Mouse (Mus musculus): ENCODE results near the gene Maml3. TPM values are rescaled to one million over a fixed set of nuclear protein-coding genes. Genes with fewer than 3 reads are reported as not detected.

The Maml3 gene
- total and polyA plus RNA-seq, 3 experiments: 0.81 to 1.8 (median 0.98) TPM

DNA sequence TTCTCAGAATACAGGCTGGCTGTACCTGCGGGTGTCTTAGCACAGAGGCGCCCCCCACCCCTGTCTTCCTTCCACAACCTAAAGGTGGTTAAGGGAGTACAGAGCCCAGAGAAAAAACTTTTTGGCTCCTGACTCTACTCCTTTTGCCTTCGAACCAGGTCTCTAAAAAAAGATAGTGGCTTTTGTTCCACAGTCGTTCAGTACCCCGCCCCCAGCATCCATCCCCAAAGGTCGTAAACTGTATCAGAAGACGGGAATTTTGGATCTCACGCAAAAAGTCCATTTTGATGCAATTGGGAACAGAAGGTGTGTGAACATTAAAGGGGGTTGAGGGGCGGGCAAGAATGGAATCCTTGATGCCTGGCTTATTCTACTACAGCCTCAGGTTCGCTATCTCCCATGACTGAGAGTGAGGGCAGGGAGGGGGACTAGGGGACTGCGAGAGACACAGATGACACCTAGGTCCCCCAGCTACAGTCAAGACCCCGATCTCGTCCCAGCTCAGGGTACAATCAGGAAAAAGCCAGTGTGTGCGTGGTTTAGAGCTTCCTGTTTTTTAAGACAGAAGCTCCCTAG is 3.4 kb downstream of the Maml3 start:
- peak overlapping the region; percentile 52 for H3K9ac ChIP-seq (ENCODE audit: insufficient read depth, low read depth)
- no peak overlapping the region for H3K27ac ChIP-seq (ENCODE audit: insufficient read depth, low read depth)
- dilution Hi-C loops (cut with MboI; ENCODE audit: extremely low pct_ligation_motif_present, extremely low pct_unique_long_range_greater_than_20kb, low sequenced_read_pairs) (no loop called here), in situ Hi-C loops (cut with MboI; ENCODE audit: low pct_ligation_motif_present, low pct_unique_long_range_greater_than_20kb, low sequenced_read_pairs) (loop anchor here (5.0 kb wide), 1 partner anchor 54 kb away; no protein-coding TSS in a partner anchor)
- H3K79me2 ChIP-seq (replicated peaks; ENCODE audit: control insufficient read depth, extremely low read depth, insufficient read depth, poor library complexity, severe bottlenecking): no peaks in the 10 kb centered on the region
- H3K36me3 ChIP-seq (replicated peaks in 1 of 2; ENCODE audit: control insufficient read depth in 1 of 2, insufficient read depth in 1 of 2, low read length in 1 of 2): no peaks in the 10 kb centered on the region
- peak; percentile 36; the same call in 1 of the 2 replicates for TF ChIP-seq MAZ (IDR thresholded peaks at IDR 0.05; ENCODE audit: low read depth, low read length)
- TF ChIP-seq MAFK (IDR thresholded peaks at IDR 0.05; ENCODE audit: insufficient replicate concordance, low read length): no peak
- peak overlapping the region; percentile 45 to 74 (median 51) for H3K4me3 ChIP-seq (replicated peaks in 1 of 3; ENCODE audit: low read depth in 2 of 3, low read length in 2 of 3, poor library complexity in 1 of 3)
- peak overlapping the region; percentile 97 for H3K4me2 ChIP-seq (ENCODE audit: insufficient read depth, low read depth, poor library complexity, severe bottlenecking)
- DNase-seq (ENCODE audit: extremely low read depth): no peak
- H3K9me3 ChIP-seq (replicated peaks; ENCODE audit: low read length): peaks cover under 1% of the 10 kb centered on the region
- H3K4me1 ChIP-seq (ENCODE audit: control insufficient read depth in 1 of 2, insufficient read depth in 2 of 2): peaks cover 0 to 6% of the 10 kb centered on the region in 2 experiments; a peak in 2 of 4 replicates
- peaks cover 9% of the 10 kb centered on the region for H3K27me3 ChIP-seq (replicated peaks)

DNA sequence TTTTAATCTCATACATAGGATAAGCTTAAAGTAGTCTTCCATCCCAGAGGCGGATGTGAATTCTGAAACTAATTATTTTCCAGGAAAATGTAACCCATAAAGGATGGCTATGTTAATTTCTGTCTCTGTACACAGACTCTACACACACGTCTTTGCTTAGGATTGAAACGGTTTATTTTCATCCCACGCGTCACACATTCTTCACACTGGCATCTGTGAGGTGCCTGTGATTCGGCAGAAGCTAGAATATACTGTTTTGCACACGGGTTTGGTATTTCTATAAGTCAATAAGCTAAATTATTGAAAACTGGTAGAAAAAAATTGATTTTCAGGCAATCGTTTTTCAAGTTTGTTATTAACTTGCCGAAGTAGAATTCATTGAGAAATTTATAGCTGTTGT is 4.0 kb downstream of the Maml3 start:
- H3K4me1 ChIP-seq (ENCODE audit: control insufficient read depth in 1 of 2, insufficient read depth in 2 of 2): peaks cover 0 to 6% of the 10 kb centered on the region in 2 experiments; a peak in 2 of 4 replicates
- H3K27me3 ChIP-seq (replicated peaks): peaks cover 9% of the 10 kb centered on the region
- H3K27ac ChIP-seq (ENCODE audit: insufficient read depth, low read depth): no peak overlapping the region
- no peak overlapping the region; the same call in 1 of the 2 replicates for H3K9ac ChIP-seq (ENCODE audit: insufficient read depth, low read depth)
- H3K9me3 ChIP-seq (replicated peaks; ENCODE audit: low read length): no peaks in the 10 kb centered on the region
- no peak overlapping the region for H3K4me3 ChIP-seq (replicated peaks in 1 of 3; ENCODE audit: low read depth in 2 of 3, low read length in 2 of 3, poor library complexity in 1 of 3)
- in situ Hi-C loops (cut with MboI; ENCODE audit: low pct_ligation_motif_present, low pct_unique_long_range_greater_than_20kb, low sequenced_read_pairs): loop anchor here (5.0 kb wide), 1 partner anchor 54 kb away; no protein-coding TSS in a partner anchor
- DNase-seq (ENCODE audit: extremely low read depth): no peak
- dilution Hi-C loops (cut with MboI; ENCODE audit: extremely low pct_ligation_motif_present, extremely low pct_unique_long_range_greater_than_20kb, low sequenced_read_pairs): no loop called here
- TF ChIP-seq NRF1 (IDR thresholded peaks at IDR 0.05; ENCODE audit: low read depth, low read length) (no peak), CHD2 (IDR thresholded peaks at IDR 0.05; ENCODE audit: low read length) (no peak), JUND (conservative IDR thresholded peaks at IDR 0.05; ENCODE audit: low read depth, low read length) (no peak), SMC3 (IDR thresholded peaks at IDR 0.05; ENCODE audit: low read depth, low read length) (no peak), ELF1 (IDR thresholded peaks at IDR 0.05; ENCODE audit: low read depth, low read length) (no peak), UBTF (IDR thresholded peaks at IDR 0.05; ENCODE audit: low read depth, low read length) (no peak), USF2 (conservative IDR thresholded peaks at IDR 0.05; ENCODE audit: low read depth, low read length) (no peak), NELFE (IDR thresholded peaks at IDR 0.05; ENCODE audit: low read depth, low read length) (no peak), TBP (conservative IDR thresholded peaks at IDR 0.05; ENCODE audit: low read depth, low read length) (no peak), USF1 (IDR thresholded peaks at IDR 0.05; ENCODE audit: low read depth, low read length) (no peak), PAX5 (IDR thresholded peaks at IDR 0.05; ENCODE audit: low read length) (no peak), RAD21 (IDR thresholded peaks at IDR 0.05; ENCODE audit: low read depth, low read length) (no peak), TCF12 (IDR thresholded peaks at IDR 0.05; ENCODE audit: low read depth, low read length) (no peak), CHD1 (IDR thresholded peaks at IDR 0.05; ENCODE audit: low read depth, low read length) (no peak), MAFK (IDR thresholded peaks at IDR 0.05; ENCODE audit: insufficient replicate concordance, low read length) (no peak), E2F4 (IDR thresholded peaks at IDR 0.05; ENCODE audit: insufficient replicate concordance, low read depth, low read length) (no peak), POLR2AphosphoS2 (IDR thresholded peaks at IDR 0.05; ENCODE audit: low read depth, low read length) (no peak), ETS1 (conservative IDR thresholded peaks at IDR 0.05; ENCODE audit: low read depth, low read length) (no peak), IRF4 (IDR thresholded peaks at IDR 0.05; ENCODE audit: low read depth, low read length) (no peak), ZC3H11A (IDR thresholded peaks at IDR 0.05; ENCODE audit: low read depth, low read length) (no peak)
- H3K79me2 ChIP-seq (replicated peaks; ENCODE audit: control insufficient read depth, extremely low read depth, insufficient read depth, poor library complexity, severe bottlenecking): no peaks in the 10 kb centered on the region
- H3K4me2 ChIP-seq (ENCODE audit: insufficient read depth, low read depth, poor library complexity, severe bottlenecking): peak overlapping the region; percentile 97
- no peaks in the 10 kb centered on the region for H3K36me3 ChIP-seq (replicated peaks in 1 of 2; ENCODE audit: control insufficient read depth in 1 of 2, insufficient read depth in 1 of 2, low read length in 1 of 2)

Data from CH12.LX (cell line).